In genomic region chr13:114679703-114680378, GRCm38 (mm10) we compare ENCODE assay signal across 14 mouse cellular contexts.
DNase-seq lines count a peak whose midpoint lies in the region; ATAC-seq and TF ChIP-seq lines count a peak whose summit lies in the region.
"Had no signal": no experiment of that assay in that cellular context is flagged by ENCODE, and none has a peak within 500 bp of the region (broad histone marks: within the 10 kb centered on the region; RNA-seq: fewer than 3 reads in every experiment).

No protein-coding gene starts in this region.

- no peak for TF ChIP-seq EP300 in lung, postnatal 0 days (IDR thresholded peaks at IDR 0.05)

- no peak overlapping the region for H3K4me3 ChIP-seq in kidney, embryonic 16.5 days (ENCODE audit: low read length)
- H3K4me3 ChIP-seq in intestine, embryonic 16.5 days (ENCODE audit: low read length) = no peak overlapping the region
- no peak overlapping the region for H3K4me3 ChIP-seq in lung, postnatal 0 days (ENCODE audit: low read depth, low read length)
- no peak overlapping the region for H3K4me3 ChIP-seq in limb, embryonic 10.5 days
- H3K4me3 ChIP-seq: embryonic facial prominence, embryonic 13.5 days; forebrain, embryonic 15.5 days; midbrain, embryonic 12.5 days had no signal

- no peaks in the 10 kb centered on the region for H3K27me3 ChIP-seq in kidney, embryonic 16.5 days (ENCODE audit: insufficient read depth, low read length)
- H3K27me3 ChIP-seq in intestine, embryonic 16.5 days (replicated peaks; ENCODE audit: control insufficient read depth, insufficient read depth, low read length) = no peaks in the 10 kb centered on the region
- H3K27me3 ChIP-seq in lung, postnatal 0 days (replicated peaks; ENCODE audit: insufficient read depth, low read length) = no peaks in the 10 kb centered on the region
- no peaks in the 10 kb centered on the region for H3K27me3 ChIP-seq in limb, embryonic 10.5 days (ENCODE audit: low read depth, poor library complexity, severe bottlenecking)
- H3K27me3 ChIP-seq: CH12.LX; embryonic facial prominence, embryonic 13.5 days; forebrain, embryonic 15.5 days; midbrain, embryonic 12.5 days had no signal

- no peaks in the 10 kb centered on the region for H3K9me3 ChIP-seq in kidney, embryonic 16.5 days (ENCODE audit: low read length)
- H3K9me3 ChIP-seq in intestine, embryonic 16.5 days (ENCODE audit: control insufficient read depth, low read length) = no peaks in the 10 kb centered on the region
- H3K9me3 ChIP-seq in lung, postnatal 0 days (ENCODE audit: low read length) = no peaks in the 10 kb centered on the region
- H3K9me3 ChIP-seq in limb, embryonic 10.5 days (replicated peaks) = no peaks in the 10 kb centered on the region
- H3K9me3 ChIP-seq: embryonic facial prominence, embryonic 13.5 days; forebrain, embryonic 15.5 days; midbrain, embryonic 12.5 days had no signal

- WGBS in kidney, embryonic 16.5 days = 62% methylated on average over 5 of the region's 5 CpGs
- WGBS in intestine, embryonic 16.5 days = 66% methylated on average over 5 of the region's 5 CpGs
- 58% methylated on average over 5 of the region's 5 CpGs for WGBS in lung, postnatal 0 days
- 85% methylated on average over 5 of the region's 5 CpGs for WGBS in limb, embryonic 10.5 days

- H3K4me2 ChIP-seq in kidney, embryonic 16.5 days (replicated peaks; ENCODE audit: low read depth, low read length) = peak overlapping the region; percentile 31
- H3K4me2 ChIP-seq in intestine, embryonic 16.5 days (ENCODE audit: low read depth, low read length) = peak overlapping the region; percentile 28
- H3K4me2 ChIP-seq in lung, postnatal 0 days (replicated peaks; ENCODE audit: low read depth, low read length) = 0 out of 2 replicates have a peak overlapping the region, but pooled peaks have one; percentile 5
- H3K4me2 ChIP-seq: embryonic facial prominence, embryonic 13.5 days; forebrain, embryonic 15.5 days; midbrain, embryonic 12.5 days had no signal

- no peak overlapping the region for H3K9ac ChIP-seq in kidney, embryonic 16.5 days (replicated peaks; ENCODE audit: low read length)
- H3K9ac ChIP-seq in intestine, embryonic 16.5 days (ENCODE audit: low read depth, low read length) = no peak overlapping the region
- H3K9ac ChIP-seq in lung, postnatal 0 days (replicated peaks; ENCODE audit: low read depth) = no peak overlapping the region
- H3K9ac ChIP-seq: embryonic facial prominence, embryonic 13.5 days; forebrain, embryonic 15.5 days; midbrain, embryonic 12.5 days had no signal

- ATAC-seq in kidney, embryonic 16.5 days (ENCODE audit: low FRiP score, low TSS enrichment) = peak; percentile 92
- peak; percentile 80 for ATAC-seq in intestine, embryonic 16.5 days
- peak; percentile 21 for ATAC-seq in lung, postnatal 0 days
- ATAC-seq: forebrain, embryonic 15.5 days had no signal

- no peaks in the 10 kb centered on the region for H3K36me3 ChIP-seq in kidney, embryonic 16.5 days (ENCODE audit: insufficient read depth, low read length)
- no peaks in the 10 kb centered on the region for H3K36me3 ChIP-seq in intestine, embryonic 16.5 days (ENCODE audit: control insufficient read depth, insufficient read depth, low read length)
- no peaks in the 10 kb centered on the region for H3K36me3 ChIP-seq in lung, postnatal 0 days (ENCODE audit: insufficient read depth, low read length)
- no peaks in the 10 kb centered on the region for H3K36me3 ChIP-seq in limb, embryonic 10.5 days
- H3K36me3 ChIP-seq: embryonic facial prominence, embryonic 13.5 days; forebrain, embryonic 15.5 days; midbrain, embryonic 12.5 days had no signal

- peak overlapping the region; percentile 34 for H3K27ac ChIP-seq in kidney, embryonic 16.5 days (ENCODE audit: low read length)
- peak overlapping the region; percentile 24; the same call in 1 of the 2 replicates for H3K27ac ChIP-seq in intestine, embryonic 16.5 days (ENCODE audit: low read length)
- H3K27ac ChIP-seq in lung, postnatal 0 days (ENCODE audit: low read length) = peak overlapping the region; percentile 35; the same call in 1 of the 2 replicates
- no peak overlapping the region for H3K27ac ChIP-seq in limb, embryonic 10.5 days
- H3K27ac ChIP-seq: embryonic facial prominence, embryonic 13.5 days; forebrain, embryonic 15.5 days; midbrain, embryonic 12.5 days had no signal

- H3K4me1 ChIP-seq in kidney, embryonic 16.5 days (ENCODE audit: insufficient read depth, low read length) = peaks cover 10% of the 10 kb centered on the region
- no peaks in the 10 kb centered on the region for H3K4me1 ChIP-seq in intestine, embryonic 16.5 days (ENCODE audit: control insufficient read depth, insufficient read depth, low read length)
- H3K4me1 ChIP-seq in lung, postnatal 0 days (ENCODE audit: insufficient read depth, low read depth, low read length) = no peaks in the 10 kb centered on the region
- H3K4me1 ChIP-seq in limb, embryonic 10.5 days = no peaks in the 10 kb centered on the region
- H3K4me1 ChIP-seq: embryonic facial prominence, embryonic 13.5 days; forebrain, embryonic 15.5 days; midbrain, embryonic 12.5 days had no signal

- no peak for DNase-seq in kidney, adult 9 months
- DNase-seq in 416B (ENCODE audit: low read depth) = peak; percentile 75
- DNase-seq in lung, postnatal 0 days (ENCODE audit: low spot score) = no peak
- DNase-seq in limb, embryonic 10.5 days (ENCODE audit: low spot score) = no peak
- DNase-seq in adrenal gland, adult 8-10 months = no peak
- DNase-seq in frontal cortex, postnatal 14 days (ENCODE audit: low spot score in 2 of 2) = no peak
- DNase-seq: heart, postnatal 14 days; right cerebral cortex, postnatal 14 days had no signal

- no peak for TF ChIP-seq CTCF in lung, postnatal 0 days (IDR thresholded peaks at IDR 0.05)

Comparison
In these comparisons a context has a peak if more than half of its experiments do, and no peak if none do; other contexts are left out.
1. ATAC-seq: peak in every context shown above with its lines; median percentile 92 in kidney, embryonic 16.5 days; 80 in intestine, embryonic 16.5 days; 21 in lung, postnatal 0 days.